Mouse (Mus musculus) leukemia stem cell, adult 10-12 weeks (primary cell): ENCODE results near the gene Kcna6. TPM values are rescaled to one million over a fixed set of nuclear protein-coding genes. Genes with fewer than 3 reads are reported as not detected.

Experiments
- polyA plus RNA-seq: library from polyadenylated mRNA; stranded (reverse); fragments of >175 nt; gene quantifications from 2 replicates; pipeline ENCODE4 v1.2.3, GENCODE M21; 2012; ENCODE audit warnings: low replicate concordance

Kcna6 gene
- polyA plus RNA-seq = not detected in 2 replicates

DNA sequence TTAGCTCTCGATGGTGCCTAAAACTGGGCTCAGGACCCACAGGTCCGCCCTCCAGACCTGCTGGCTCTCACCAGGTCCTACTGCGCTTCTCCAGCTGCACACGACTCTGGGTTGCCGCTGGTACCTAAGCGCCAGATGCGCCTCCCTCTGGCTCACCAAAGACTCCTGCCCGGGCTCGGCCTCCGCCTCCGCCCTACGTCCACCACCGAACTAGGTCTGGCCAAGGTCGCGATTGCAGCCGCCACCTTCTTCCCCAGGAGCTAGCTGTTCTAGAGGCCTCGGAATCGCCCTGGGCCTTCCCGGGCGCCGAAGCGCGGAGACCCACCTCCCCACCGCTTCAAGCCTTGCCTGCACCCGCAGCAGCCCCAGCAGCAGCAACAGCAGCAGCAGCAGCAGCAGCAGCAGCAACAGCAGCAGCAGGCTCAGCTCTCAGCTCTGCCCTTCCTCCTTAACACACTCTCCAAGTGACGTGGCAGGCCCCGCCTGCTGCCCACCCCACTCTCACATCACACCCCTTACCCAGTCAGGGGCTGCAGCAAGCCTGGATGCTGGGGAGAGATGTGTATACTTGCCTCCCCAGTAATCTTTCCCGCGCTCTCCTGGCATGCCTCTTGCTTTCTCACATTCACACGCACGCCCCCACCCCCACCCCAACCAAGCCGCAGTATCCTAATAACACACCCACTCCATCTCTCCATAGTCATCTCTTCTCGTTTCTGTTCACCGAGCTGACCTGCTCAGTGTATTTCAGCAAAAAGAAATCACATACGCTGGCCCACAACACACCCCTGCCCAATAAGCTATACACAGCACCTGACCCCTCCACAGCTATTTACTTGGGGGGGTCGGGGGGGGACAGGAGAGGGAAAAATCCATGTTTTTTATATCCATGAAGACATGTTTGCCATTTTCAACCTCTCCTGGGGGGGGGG is at the start of gene Kcna6:
Gene Kcna6, minus strand, starts transcription at position 464 of the 932 bp plus-strand sequence.

Other genes starting within 250 kb of the Kcna6 start
- not detected in 2 replicates for gene Kcna5, start 205.3 kb downstream of the Kcna6 start, polyA plus RNA-seq
- not detected in 2 replicates for gene Kcna1, start 94.3 kb downstream of the Kcna6 start, polyA plus RNA-seq
- 2.5 and 7.1 TPM in 2 replicates for gene Ndufa9, start 108.5 kb upstream of the Kcna6 start, polyA plus RNA-seq
- gene Akap3, start 112.4 kb upstream of the Kcna6 start, polyA plus RNA-seq = not detected in 2 replicates
- not detected in 2 replicates for gene Dyrk4, start 181.2 kb upstream of the Kcna6 start, polyA plus RNA-seq
- gene Rad51ap1, start 198.9 kb upstream of the Kcna6 start, polyA plus RNA-seq = 5.4 and 69.7 TPM in 2 replicates
- 1.3 and 3.1 TPM in 2 replicates for gene D6Wsu163e, start 199.3 kb upstream of the Kcna6 start, polyA plus RNA-seq